Mouse (Mus musculus) liver, adult 2 months (tissue): ENCODE data around the gene Sorl1. TPM values are rescaled to one million over a fixed set of nuclear protein-coding genes. Genes with fewer than 3 reads are reported as not detected.

Source experiments
- DNase-seq: peaks from one replicate; pipeline ENCODE4 v3.0.0-alpha.2; 2011; ENCODE audit warnings: low read depth, low spot score; ENCODE audit errors: extremely low read depth
- H3K27ac ChIP-seq: fragments of 200-500 bp; replicated peaks from 2 replicates; pipeline ENCODE4 v1.5.1; 2012; ENCODE audit warnings: low read depth, mild to moderate bottlenecking, control low read depth, inconsistent platforms, low read length; ENCODE audit not compliant: insufficient read depth
- H3K27me3 ChIP-seq: fragments of 200-500 bp; 2 replicates; pipeline ENCODE4 v1.6.1; 2012; ENCODE audit warnings: mild to moderate bottlenecking, moderate library complexity, low read length, inconsistent platforms; ENCODE audit not compliant: control insufficient read depth, insufficient read depth
- H3K36me3 ChIP-seq: fragments of 200-500 bp; 2 replicates; pipeline ENCODE4 v1.6.1; 2012; ENCODE audit warnings: low read length, inconsistent platforms; ENCODE audit not compliant: control insufficient read depth, insufficient read depth
- H3K4me1 ChIP-seq: fragments of 200-500 bp; 2 replicates; pipeline ENCODE4 v1.6.1; 2011; ENCODE audit warnings: low read length; ENCODE audit not compliant: control insufficient read depth, insufficient read depth
- H3K4me3 ChIP-seq: fragments of 200-500 bp; 2 replicates; pipeline ENCODE4 v1.5.1; 2011; ENCODE audit warnings: low read depth, mild to moderate bottlenecking, control low read depth, low read length, moderate library complexity; ENCODE audit not compliant: insufficient read depth
- H3K79me2 ChIP-seq: fragments of 200-500 bp; 2 replicates; pipeline ENCODE4 v1.6.1; 2012; ENCODE audit warnings: inconsistent platforms, mild to moderate bottlenecking, low read length, moderate library complexity; ENCODE audit not compliant: control insufficient read depth, insufficient read depth
- H3K9ac ChIP-seq: fragments of 200-500 bp; 2 replicates; pipeline ENCODE4 v1.6.1; 2012; ENCODE audit warnings: low read depth, mild to moderate bottlenecking, control low read depth, inconsistent platforms, low read length
- CTCF ChIP-seq: fragments of 200-500 bp; IDR thresholded peaks from 2 replicates; pipeline ENCODE4 v1.5.1; 2011; ENCODE audit warnings: low read depth, low read length, control low read depth
- POLR2A ChIP-seq: fragments of 200-500 bp; IDR thresholded peaks from 2 replicates; pipeline ENCODE4 v1.6.1; 2011; ENCODE audit warnings: low read length, control low read depth; ENCODE audit not compliant: insufficient read depth; ENCODE audit errors: extremely low read depth
- WGBS: fragments of 180-500 bp; shearing (Covaris S2); methylation state at CpG from one replicate; pipeline ENCODE4 v1.1.7; 2018; 5-methylcytosine and 5-hydroxymethylcytosine counted together
- polyA plus RNA-seq: library from polyadenylated mRNA; depleted of rRNA; stranded (reverse); fragments of >200 nt; gene quantifications from 2 replicates; pipeline ENCODE4 v1.2.3, GENCODE M21; 2012
- total RNA-seq: library from RNA; depleted of rRNA; stranded (reverse); fragments of >200 nt; gene quantifications from 2 replicates; pipeline ENCODE4 v1.2.3, GENCODE M21; 2014

Gene Sorl1
- total and polyA plus RNA-seq, 2 experiments, result 1.4 to 2.3 TPM

DNA sequence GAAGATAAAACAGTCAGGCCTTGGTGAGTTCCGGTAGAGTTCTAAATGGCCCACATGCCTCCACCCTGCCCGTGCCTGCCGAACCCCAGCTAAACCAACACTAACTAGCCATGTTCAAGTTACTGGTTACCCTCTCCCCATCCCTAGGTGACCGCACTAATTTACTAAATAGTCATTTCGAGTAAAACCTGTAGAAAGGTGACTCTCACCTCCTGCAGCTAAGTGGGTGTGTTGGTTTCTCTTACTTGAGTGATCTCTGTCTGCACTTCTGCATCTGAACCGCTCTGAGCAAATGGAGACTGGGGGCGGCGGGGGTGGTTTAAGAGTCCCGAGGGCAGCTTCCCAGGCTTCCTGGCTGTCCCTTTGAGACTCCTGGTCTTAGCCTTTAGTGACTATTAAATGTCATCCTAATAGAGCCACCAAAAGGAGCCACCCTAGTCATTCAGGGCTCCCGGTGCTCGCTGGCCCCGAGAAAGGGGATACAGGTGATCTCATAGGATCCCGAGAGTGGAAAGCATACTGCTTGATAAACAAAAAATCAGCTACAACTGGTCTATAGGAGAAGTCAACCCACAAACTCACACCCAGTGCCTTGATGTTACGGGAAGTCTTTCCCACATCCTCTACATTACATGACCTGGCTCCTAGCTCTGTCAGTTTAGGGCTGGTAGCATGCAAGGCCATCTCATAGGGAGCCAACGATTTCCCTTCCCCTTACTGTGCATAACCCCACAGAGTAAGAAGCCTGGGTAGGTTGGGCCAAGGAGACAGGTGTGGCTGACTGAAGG, 155.2 kb downstream of the Sorl1 start:
- Histone ChIP-seq H3K4me3 (no peak overlapping the region), H3K79me2 (no peaks in the 10 kb centered on the region), H3K27me3 (peaks cover 5% of the 10 kb centered on the region; the same call in 1 of the 2 replicates), H3K36me3 (no peaks in the 10 kb centered on the region), H3K4me1 (no peaks in the 10 kb centered on the region), H3K27ac (no peak overlapping the region), H3K9ac (no peak overlapping the region)
- WGBS, result 94% methylated on average over 15 of the region's 15 CpGs
- no peak for DNase-seq
- no peak for TF ChIP-seq POLR2A
- no peak for TF ChIP-seq CTCF

DNA sequence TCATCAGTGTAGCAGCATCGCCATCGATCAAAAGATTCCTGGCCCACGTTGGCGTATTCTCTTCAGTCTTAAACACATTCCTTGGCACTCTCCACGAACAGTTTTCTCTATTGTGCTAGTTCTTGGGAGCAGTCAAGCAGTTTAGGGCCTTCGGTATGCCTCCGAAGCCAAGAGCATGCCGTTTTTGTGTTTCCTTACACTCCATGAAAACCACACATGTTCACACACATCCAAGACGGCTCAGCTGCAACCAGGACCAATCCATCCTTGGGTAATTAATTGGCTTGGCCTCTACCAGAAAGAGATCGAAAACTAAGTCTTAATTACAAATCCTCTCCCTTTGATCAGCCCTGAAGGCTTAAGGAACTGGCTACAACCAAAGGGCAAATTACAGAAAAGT, 162.8 kb downstream of the Sorl1 start:
- H3K79me2 ChIP-seq, result no peaks in the 10 kb centered on the region
- no peak overlapping the region for H3K9ac ChIP-seq
- H3K27me3 ChIP-seq, result peaks cover 3% of the 10 kb centered on the region; the same call in 1 of the 2 replicates
- DNase-seq, result no peak
- 84% methylated on average over 10 of the region's 10 CpGs for WGBS
- no peak overlapping the region for H3K4me3 ChIP-seq
- no peaks in the 10 kb centered on the region for H3K36me3 ChIP-seq
- H3K27ac ChIP-seq, result no peak overlapping the region
- no peaks in the 10 kb centered on the region for H3K4me1 ChIP-seq
- TF ChIP-seq CTCF (no peak), POLR2A (no peak)

GRCm38 (mm10) chr9:41958282-41958681, 165.8 kb downstream of the Sorl1 start:
- Histone ChIP-seq H3K4me1 (no peaks in the 10 kb centered on the region), H3K4me3 (no peak overlapping the region), H3K79me2 (no peaks in the 10 kb centered on the region), H3K36me3 (no peaks in the 10 kb centered on the region), H3K27ac (no peak overlapping the region), H3K9ac (no peak overlapping the region), H3K27me3 (no peaks in the 10 kb centered on the region; the same call in 1 of the 2 replicates)
- TF ChIP-seq POLR2A, result no peak
- TF ChIP-seq CTCF, result no peak
- WGBS, result 87% methylated on average over 9 of the region's 9 CpGs
- DNase-seq, result no peak

DNA sequence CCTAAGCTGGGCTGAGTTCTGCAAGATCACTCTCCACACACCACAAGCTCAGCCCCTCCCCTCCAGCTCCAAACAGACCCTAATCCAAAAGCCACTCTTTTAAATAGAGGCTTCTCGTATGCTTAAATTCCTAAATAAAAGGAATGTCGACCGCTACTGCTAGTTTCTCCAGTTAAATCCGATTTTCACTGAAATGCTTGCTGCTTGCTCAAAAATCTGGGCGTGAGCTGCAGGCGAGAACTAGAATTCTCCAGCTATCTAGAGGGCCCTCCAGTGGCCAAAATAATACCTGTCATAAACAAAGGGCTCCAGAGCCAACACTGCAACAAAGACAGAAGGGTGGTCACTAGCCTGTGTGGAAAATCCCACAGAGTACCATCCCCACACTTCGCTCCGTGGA, 170.6 kb downstream of the Sorl1 start:
- DNase-seq, result no peak
- Histone ChIP-seq H3K27me3 (no peaks in the 10 kb centered on the region; the same call in 1 of the 2 replicates), H3K79me2 (no peaks in the 10 kb centered on the region), H3K4me3 (no peak overlapping the region), H3K9ac (no peak overlapping the region), H3K27ac (no peak overlapping the region), H3K4me1 (no peaks in the 10 kb centered on the region), H3K36me3 (no peaks in the 10 kb centered on the region)
- WGBS, result 17% methylated on average over 8 of the region's 8 CpGs
- no peak for TF ChIP-seq POLR2A
- peak; percentile 5; the same call in 1 of the 2 replicates for TF ChIP-seq CTCF

GRCm38 (mm10) chr9:41952650-41953204, 171.4 kb downstream of the Sorl1 start:
- Histone ChIP-seq H3K9ac (no peak overlapping the region), H3K36me3 (no peaks in the 10 kb centered on the region), H3K27me3 (no peaks in the 10 kb centered on the region; the same call in 1 of the 2 replicates), H3K79me2 (no peaks in the 10 kb centered on the region), H3K27ac (no peak overlapping the region), H3K4me1 (no peaks in the 10 kb centered on the region), H3K4me3 (no peak overlapping the region)
- 80% methylated on average over 7 of the region's 7 CpGs for WGBS
- TF ChIP-seq POLR2A, result no peak
- TF ChIP-seq CTCF, result no peak
- no peak for DNase-seq
